Mouse (Mus musculus) B cell, adult (primary cell): ENCODE results near the gene Gm8265. TPM values are rescaled to one million over a fixed set of nuclear protein-coding genes. Genes with fewer than 3 reads are reported as not detected.

Experiments
- total RNA-seq: library from RNA; stranded (reverse); gene quantifications from 4 replicates; pipeline ENCODE4 v1.2.4, GENCODE M21; 2023; ENCODE audit not compliant: inconsistent age

Gene Gm8265
- not detected in 4 replicates for total RNA-seq

DNA sequence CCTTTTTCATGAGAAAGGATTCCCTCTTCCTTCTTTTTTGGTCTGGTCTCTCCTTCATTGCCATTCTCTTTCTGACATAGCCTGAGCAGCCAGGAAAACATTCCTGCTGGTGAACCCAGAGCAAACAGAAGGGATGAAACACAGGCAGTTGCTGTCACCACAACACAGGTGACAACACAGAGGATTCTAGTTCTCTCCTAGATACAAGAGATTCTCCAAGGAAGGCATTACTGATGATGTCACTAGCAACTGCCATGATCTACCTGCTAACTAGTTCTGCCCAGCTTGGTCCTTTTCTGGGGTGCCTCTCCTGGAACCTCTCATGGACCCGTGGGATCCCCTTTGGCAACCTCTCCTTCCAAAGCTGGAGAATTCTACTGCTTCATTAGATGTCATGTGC is at the start of gene Gm8265:
Gene Gm8265 (minus strand): TSS at position 101 of the 400 bp plus-strand sequence.

Other genes with a start within 250 kb of the Gm8265 start
- gene Gm3500, start 244.0 kb downstream of the Gm8265 start, total RNA-seq = not detected in 4 replicates
- gene Gm3194, start 177.6 kb downstream of the Gm8265 start, total RNA-seq = not detected in 4 replicates
- gene Gm8246, start 155.2 kb downstream of the Gm8265 start, total RNA-seq = not detected in 4 replicates
- gene Gm3187, start 148.8 kb downstream of the Gm8265 start, total RNA-seq = not detected in 4 replicates
- 0.51 TPM in 1 of 4 replicates, not detected in the others for gene Gm3488, start 131.4 kb downstream of the Gm8265 start, total RNA-seq
- not detected in 4 replicates for gene Gm3532, start 94.5 kb downstream of the Gm8265 start, total RNA-seq
- gene Gm9603, start 54.4 kb upstream of the Gm8265 start, total RNA-seq = not detected in 4 replicates
- not detected in 4 replicates for gene Gm3373, start 108.5 kb upstream of the Gm8265 start, total RNA-seq
- gene Gm3383, start 175.0 kb upstream of the Gm8265 start, total RNA-seq = not detected in 4 replicates
- not detected in 4 replicates for gene Gm3424, start 197.3 kb upstream of the Gm8265 start, total RNA-seq
- gene Gm8237, start 247.4 kb upstream of the Gm8265 start, total RNA-seq = not detected in 4 replicates